Mouse (Mus musculus) naive thymus-derived CD4-positive, alpha-beta T cell, adult 2 months (primary cell): ENCODE measurements around the gene 2310030G06Rik.
A peak's percentile ranks its signal among the peaks of the same experiment; 100 is the strongest.

Source experiments
- DNase-seq: peaks from one replicate; pipeline ENCODE4 v3.0.0-alpha.2; 2011; ENCODE audit warnings: low read depth

Gene 2310030G06Rik

DNA sequence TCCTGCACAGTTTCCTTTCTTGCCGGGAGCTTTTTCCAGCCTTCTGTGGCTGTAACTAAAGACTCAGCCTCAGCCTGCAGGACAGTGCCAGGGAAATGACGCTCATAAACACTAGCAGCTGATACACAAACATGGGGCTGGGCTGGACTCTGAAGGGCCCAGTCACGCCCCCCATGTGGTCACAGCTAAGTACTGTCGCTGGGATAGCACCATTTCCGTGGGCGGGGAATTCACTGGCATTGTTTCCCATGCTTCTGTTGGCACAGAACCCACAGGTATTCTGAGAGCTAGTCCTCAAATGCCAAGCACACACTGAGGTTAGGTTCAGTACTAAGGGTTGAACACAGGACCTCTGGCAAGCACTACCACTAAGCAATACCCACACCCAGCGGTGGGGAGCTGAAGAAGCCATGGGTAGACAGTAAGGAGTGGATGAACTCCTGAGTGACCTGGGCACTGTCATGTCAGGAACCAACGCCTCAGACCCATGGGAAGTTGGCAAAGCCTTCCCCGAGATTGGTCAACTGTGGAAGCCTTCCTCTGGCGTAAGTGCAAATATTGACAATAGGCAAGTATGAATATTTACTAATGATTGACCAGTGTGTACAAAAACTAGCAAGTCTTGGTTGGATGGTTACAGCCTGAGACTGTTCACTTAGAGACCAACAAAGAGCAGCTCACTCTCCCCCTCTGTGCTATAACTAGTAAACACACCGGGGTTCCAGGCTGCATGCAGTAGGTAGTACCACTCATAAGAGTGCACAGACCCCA lies 45.2 kb downstream of the 2310030G06Rik start:
- DNase-seq: no peak

GRCm38 (mm10) chr9:50698418-50699409 lies 47.6 kb downstream of the 2310030G06Rik start:
- DNase-seq: peak; percentile 41

DNA sequence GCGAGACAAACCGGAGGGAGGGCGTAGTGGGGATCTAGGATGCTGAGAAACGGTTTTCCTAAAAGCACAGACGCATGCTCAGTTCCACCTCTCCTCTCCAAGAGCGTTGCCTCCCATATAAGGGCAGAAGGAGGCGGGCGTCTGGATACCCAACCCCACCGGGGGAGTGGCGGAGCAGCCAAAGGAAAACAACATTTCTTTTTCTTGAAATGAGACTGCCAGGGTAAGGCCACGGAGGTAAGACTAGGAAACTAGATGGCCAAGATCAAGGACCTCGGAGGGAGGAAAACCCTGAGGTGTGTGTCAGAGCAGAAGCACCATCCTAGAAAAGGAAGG lies 48.7 kb downstream of the 2310030G06Rik start:
- peak; percentile 31 for DNase-seq

DNA sequence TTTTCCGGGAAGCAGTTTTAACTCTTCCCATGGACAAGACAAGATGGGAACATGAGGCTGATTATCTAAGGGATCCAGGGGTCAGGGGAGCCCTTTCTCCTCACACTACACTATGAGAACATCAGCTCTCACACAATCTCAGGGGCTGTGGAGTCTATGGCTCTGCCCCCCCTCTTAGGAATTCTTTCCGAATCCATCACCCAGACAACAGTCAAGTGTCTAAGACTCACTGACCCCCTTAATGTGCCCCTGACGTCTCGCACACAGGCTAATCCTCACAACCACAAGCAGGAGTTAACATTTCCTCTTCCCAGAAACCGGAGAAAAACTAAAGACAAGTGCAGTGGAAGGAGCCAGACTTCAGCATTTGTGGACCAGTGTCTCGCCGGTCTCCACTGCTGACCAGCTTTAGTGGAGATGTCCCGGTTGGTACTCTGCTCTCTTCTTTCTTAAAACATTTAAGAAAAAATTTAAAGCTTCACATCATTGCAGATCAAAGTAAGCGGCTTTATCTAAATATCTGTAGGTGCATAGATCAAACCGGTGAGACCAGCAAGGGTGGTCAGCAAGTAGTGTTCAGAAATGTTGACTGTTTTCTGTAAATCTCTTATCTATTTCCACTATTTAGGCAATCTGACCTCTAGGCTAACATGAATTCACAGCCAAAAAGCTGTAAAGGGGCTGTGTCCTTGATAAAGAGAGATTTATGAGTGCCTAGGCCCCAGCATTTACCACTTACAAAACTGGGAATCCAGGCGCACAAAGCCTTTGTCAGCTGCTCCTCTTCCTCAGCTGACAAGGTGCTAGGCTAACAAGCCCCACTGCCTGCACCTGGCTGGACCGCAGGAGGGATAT lies 49.3 kb downstream of the 2310030G06Rik start:
- DNase-seq: no peak

- no peak for DNase-seq
Observed at GRCm38 (mm10) chr9:50695153-50695552, 51.2 kb downstream of the 2310030G06Rik start.

DNA sequence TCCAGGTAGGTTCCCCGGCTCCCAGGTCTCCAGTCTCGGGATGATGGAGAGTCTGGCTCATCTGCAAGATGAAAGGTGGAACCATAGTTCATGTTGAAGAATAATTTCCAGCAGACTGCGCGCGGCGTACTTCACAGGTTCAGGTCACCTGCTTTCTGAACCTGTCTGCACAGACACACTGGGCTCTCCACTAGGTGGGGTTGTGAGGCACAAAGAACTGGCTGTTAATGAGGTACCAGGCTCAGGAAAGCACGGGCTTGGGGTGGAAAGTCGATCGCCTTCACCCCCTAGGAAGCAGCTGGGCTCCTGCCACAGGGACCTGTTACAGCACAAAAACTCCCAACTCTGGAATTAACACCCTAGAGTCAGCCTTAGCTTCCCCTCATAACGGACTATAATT lies 52.7 kb downstream of the 2310030G06Rik start:
- peak; percentile 55 for DNase-seq

DNA sequence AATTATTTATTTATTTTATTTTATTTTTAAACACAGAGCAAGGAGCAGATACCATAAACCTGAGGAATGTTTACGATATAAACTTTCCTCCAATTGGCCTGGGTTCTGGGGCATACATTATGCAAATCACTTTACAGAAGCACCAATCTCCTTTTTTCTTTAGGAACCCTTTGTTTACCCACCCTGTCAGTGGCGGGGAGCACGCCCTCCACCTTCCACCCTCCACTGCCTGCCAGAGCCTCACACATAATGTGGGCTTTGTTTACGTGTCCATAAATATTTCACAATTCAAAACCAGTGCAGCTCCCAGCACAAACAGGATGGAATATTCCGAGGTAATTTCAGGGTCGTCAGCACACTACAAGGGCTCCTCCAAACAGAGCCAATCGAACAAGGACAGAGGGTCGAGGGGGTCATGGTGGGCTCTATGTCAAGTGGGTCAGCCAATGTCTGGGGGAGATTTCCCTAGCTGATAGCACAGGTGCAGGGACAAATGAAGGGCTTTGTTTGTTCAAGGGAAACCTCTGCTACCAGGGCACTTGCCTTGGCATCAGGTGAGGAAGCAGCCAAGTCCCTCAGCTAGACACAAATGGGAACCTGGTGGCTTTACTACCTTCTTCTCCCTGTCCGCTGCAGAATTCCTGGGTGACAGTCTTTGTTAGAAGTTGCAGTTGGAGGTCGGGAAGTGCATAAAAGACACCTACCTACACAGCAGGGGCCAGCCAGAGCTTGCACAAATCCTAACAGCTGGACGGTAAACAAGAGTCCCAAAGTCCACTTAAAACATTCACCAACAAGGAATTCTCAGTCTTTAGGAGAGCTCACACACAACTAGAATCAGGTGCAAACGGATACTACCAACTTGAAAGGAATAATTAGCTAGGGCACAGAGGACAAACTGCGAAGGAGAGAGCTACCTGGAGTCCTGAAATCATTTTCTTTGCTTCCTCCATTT lies 53.4 kb downstream of the 2310030G06Rik start:
- no peak for DNase-seq
